Mouse (Mus musculus): ENCODE results near the gene Mocs1.

Gene Mocs1

GRCm38 (mm10) chr17:49481876-49482275 is 53.7 kb downstream of the Mocs1 start:
- no peak for DNase-seq (ENCODE audit: low spot score in 2 of 2)

GRCm38 (mm10) chr17:49484435-49484834 is 56.3 kb downstream of the Mocs1 start:
- no peak for DNase-seq (ENCODE audit: low spot score in 2 of 2)

GRCm38 (mm10) chr17:49489098-49489497 is 60.9 kb downstream of the Mocs1 start:
- no peak for DNase-seq (ENCODE audit: low spot score in 2 of 2)

GRCm38 (mm10) chr17:49493276-49493675 is 65.1 kb downstream of the Mocs1 start:
- no peak for DNase-seq (ENCODE audit: low spot score in 2 of 2)

GRCm38 (mm10) chr17:49498169-49498568 is 70.0 kb downstream of the Mocs1 start:
- no peak for DNase-seq (ENCODE audit: low spot score in 2 of 2)

GRCm38 (mm10) chr17:49499635-49500034 is 71.5 kb downstream of the Mocs1 start:
- DNase-seq (ENCODE audit: low spot score in 2 of 2), result no peak

- no peak for DNase-seq (ENCODE audit: low spot score in 2 of 2)
Measured at GRCm38 (mm10) chr17:49500234-49500633, 72.1 kb downstream of the Mocs1 start.

- no peak for DNase-seq (ENCODE audit: low spot score in 2 of 2)
Measured at GRCm38 (mm10) chr17:49503246-49503900, 75.2 kb downstream of the Mocs1 start.

All from urinary bladder, postnatal 4 days (tissue).